17 mouse cellular contexts compared by ENCODE assay signal in genomic region chr5:90684994-90685393, GRCm38 (mm10). TPM values are rescaled to one million over a fixed set of nuclear protein-coding genes. Genes with fewer than 3 reads are reported as not detected.
"Had no signal": no experiment of that assay in that cellular context is flagged by ENCODE, and none has a peak within 500 bp of the region (broad histone marks: within the 10 kb centered on the region; RNA-seq: fewer than 3 reads in every experiment).

No protein-coding gene starts in this region.

- H3K9me3 ChIP-seq: lung, embryonic 15.5 days; midbrain, embryonic 13.5 days; midbrain, embryonic 15.5 days; neural tube, embryonic 12.5 days; stomach, embryonic 15.5 days had no signal

- H3K9ac ChIP-seq: lung, embryonic 15.5 days; midbrain, embryonic 13.5 days; midbrain, embryonic 15.5 days; neural tube, embryonic 12.5 days; stomach, embryonic 15.5 days had no signal

- DNase-seq: lung, adult 2 months; lung, postnatal 14 days; lung, postnatal 36 days; right cerebral cortex, postnatal 14 days; thymus, adult 2 months; thymus, postnatal 25 days; thymus, postnatal 4 days had no signal

- H3K27ac ChIP-seq: lung, embryonic 15.5 days; macrophage; midbrain, embryonic 13.5 days; midbrain, embryonic 15.5 days; neural tube, embryonic 12.5 days; stomach, embryonic 15.5 days; stomach, postnatal 0 days had no signal

- H3K36me3 ChIP-seq: lung, embryonic 15.5 days; midbrain, embryonic 13.5 days; midbrain, embryonic 15.5 days; neural tube, embryonic 12.5 days; stomach, embryonic 15.5 days had no signal

- H3K27me3 ChIP-seq: lung, embryonic 15.5 days; megakaryocyte, embryonic 14.5 days; midbrain, embryonic 13.5 days; midbrain, embryonic 15.5 days; neural tube, embryonic 12.5 days; stomach, embryonic 15.5 days had no signal

- H3K4me3 ChIP-seq: lung, embryonic 15.5 days; megakaryocyte, embryonic 14.5 days; midbrain, embryonic 13.5 days; midbrain, embryonic 15.5 days; neural tube, embryonic 12.5 days; stomach, embryonic 15.5 days had no signal

- H3K4me1 ChIP-seq: midbrain, embryonic 13.5 days; midbrain, embryonic 15.5 days; neural tube, embryonic 12.5 days; stomach, embryonic 15.5 days had no signal

- ATAC-seq: lung, postnatal 0 days; midbrain, embryonic 13.5 days; midbrain, embryonic 15.5 days had no signal

- H3K4me2 ChIP-seq: lung, embryonic 15.5 days; midbrain, embryonic 11.5 days; midbrain, embryonic 13.5 days; midbrain, embryonic 15.5 days; neural tube, embryonic 12.5 days; stomach, embryonic 15.5 days had no signal

RNA-seq across cellular contexts. Expression of gene Rassf6, which starts 44.5 kb away (rescaled TPM):
- polyA plus RNA-seq: macrophage had no signal
